Mouse (Mus musculus): ENCODE results near the gene Pi4ka. TPM values are rescaled to one million over a fixed set of nuclear protein-coding genes. Genes with fewer than 3 reads are reported as not detected.
A peak's percentile ranks its signal among the peaks of the same experiment; 100 is the strongest.

The Pi4ka gene
- total RNA-seq, 4 experiments from 2014 or later, result 54.5 to 60.8 (median 58.6) TPM

GRCm38 (mm10) chr16:17336089-17336488 is 70.0 kb downstream of the Pi4ka start:
- no peak for DNase-seq (ENCODE audit: low spot score)

- no peak for DNase-seq (ENCODE audit: low spot score)
These were observed 71.5 kb downstream of the Pi4ka start for GRCm38 (mm10) chr16:17334574-17334973.

DNA sequence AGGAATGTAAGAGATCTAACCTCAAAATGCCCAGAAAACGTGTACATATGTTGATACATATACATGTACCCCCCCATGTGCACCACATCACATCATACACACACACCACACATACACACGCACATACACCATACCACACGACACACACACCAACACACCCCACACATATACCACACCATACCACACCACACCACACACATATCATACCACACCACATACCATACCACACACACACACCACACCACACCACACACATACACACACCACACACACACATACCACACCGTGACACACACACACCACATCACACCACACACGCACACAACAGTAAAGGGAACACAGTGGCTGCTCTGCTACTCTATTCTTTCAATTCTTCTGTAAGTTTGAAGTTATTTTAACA is 74.3 kb downstream of the Pi4ka start:
- no peak for DNase-seq (ENCODE audit: low spot score)

- DNase-seq (ENCODE audit: low spot score), result no peak
These were observed 75.0 kb downstream of the Pi4ka start, which contains the start of gene Serpind1 for GRCm38 (mm10) chr16:17331116-17331515. Gene Serpind1 (plus strand): TSS chr16:17331371.

DNA sequence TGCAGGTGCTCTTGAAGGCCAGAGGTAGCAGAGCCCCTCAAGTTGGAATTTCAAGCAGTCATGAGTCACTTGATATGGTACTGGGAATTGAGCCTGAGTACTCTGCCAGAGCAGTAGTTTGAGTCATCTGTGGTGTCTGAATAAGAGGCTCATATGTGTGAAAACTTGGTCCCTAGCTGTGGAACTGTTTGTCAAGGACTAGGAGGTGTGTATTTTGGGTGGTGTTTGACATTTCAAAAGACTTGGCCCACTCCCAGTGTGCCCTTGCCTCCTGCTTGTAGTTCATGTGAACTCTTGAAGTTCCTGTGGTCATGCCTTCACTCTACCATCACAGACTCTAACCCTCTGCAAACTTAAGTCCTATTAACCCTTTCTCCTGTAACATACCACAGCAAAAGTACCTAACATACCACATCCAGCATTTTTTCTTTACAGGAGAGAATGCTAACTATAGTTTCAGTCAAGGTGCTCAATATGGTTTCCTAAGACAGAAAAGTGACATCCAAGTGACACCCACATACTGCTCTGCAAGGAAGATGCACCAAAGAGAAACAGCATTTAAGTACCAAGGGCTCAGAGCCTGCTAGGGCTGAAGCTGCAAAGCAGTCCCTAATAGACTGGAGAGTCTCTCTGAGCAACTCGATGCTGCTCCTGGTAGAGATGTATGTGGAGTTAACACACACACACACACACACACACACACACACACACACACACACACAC is 76.1 kb downstream of the Pi4ka start:
- no peak for DNase-seq (ENCODE audit: low spot score)

DNA sequence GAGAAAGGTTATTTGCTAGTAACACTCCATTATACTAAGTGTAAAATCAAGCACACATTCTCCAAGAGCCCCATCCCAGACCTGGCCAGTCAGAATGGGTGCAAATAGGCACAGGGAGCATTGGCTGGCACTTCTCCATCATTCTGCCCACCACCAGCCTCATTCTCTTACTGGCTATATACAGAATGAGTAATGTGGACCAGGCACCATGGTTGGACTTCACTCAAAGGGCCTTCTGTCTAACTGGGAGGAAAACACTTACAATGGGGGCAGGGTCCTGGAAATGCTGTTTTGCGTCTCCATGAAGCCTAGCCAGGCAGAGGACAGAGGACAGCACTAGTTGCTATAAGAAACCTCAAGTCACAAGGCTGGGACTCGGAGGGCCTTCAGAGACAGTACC is 80.0 kb downstream of the Pi4ka start:
- DNase-seq (ENCODE audit: low spot score), result no peak

DNA sequence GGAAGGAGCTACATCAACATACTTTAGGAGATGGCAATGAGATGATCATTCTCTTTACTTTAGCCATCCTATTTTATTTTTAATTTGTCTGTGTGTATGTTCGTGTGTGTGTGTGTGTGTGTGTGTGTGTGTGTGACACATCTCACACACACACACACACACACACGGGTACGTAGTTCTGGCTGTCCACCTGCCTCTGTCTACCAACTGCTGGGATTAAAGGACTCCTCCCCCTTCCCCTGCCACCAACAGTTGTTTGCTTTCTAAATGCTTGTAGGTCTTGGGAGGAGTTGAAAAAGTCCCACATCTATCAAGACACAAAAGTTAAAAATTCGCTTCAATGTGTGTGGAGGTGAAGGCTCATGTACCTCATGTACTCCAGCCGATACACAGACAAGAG is 81.4 kb downstream of the Pi4ka start:
- DNase-seq (ENCODE audit: low spot score), result no peak

DNA sequence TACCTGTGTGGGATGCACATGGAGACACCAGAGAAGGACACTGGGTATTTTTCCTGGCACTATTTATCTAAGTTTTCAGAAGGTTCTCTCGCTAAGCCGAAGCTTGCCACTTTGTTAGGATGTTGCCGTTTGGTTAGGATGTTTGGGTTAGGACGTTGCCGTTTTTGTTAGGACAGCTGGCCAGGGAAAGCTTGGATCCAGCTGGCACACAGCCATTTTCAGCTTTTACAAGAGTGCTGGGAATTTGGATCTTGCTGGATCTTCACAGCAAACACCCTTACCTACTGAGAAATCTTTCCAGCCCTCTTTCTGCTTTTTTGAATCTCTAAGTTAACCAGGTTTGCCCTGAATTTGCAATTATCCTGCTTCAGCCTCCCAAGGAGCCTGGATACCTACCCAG is 84.6 kb downstream of the Pi4ka start:
- no peak for DNase-seq (ENCODE audit: low spot score)

DNA sequence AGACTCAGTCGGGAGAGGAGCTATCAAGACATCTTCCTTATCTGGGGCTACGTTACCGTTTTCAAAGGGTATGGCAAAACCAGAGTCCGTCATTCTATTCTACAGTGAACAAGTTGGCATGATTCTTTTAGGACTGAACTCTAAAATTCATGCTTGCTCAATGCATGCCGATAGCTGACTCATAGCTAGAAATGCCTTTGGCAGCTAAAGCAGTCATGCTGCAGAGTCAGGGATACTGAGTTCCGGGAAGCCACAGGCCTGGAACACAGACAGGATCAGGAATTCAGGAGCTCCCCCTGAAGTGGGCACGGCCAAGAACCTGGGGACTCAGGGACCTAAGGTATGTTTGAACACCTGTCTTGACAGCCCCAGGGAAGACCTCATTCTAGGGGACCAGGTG is 89.6 kb downstream of the Pi4ka start:
- no peak for DNase-seq (ENCODE audit: low spot score)

GRCm38 (mm10) chr16:17312531-17312930 is 93.6 kb downstream of the Pi4ka start:
- no peak for DNase-seq (ENCODE audit: low spot score)

DNA sequence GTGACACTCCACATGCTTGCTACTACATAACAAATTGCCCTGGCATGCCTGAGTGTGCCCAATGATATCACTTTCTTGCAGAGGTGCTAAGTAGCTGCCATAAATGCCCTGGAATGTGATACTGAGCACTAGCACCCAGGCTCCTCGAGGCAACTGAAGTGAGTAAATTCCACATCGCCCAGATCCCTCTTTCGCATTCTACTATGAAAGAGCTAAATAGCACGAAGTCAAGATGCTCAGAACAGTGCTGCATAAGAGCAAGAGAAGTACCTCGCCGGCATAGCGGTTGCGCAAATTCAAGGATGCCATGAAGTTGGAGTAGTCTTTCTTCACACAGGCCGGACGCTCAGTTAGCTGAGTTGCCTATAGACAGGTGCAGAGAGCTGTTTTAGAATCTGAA is 97.1 kb downstream of the Pi4ka start:
- DNase-seq (ENCODE audit: low spot score), result no peak

GRCm38 (mm10) chr16:17307461-17307860 is 98.7 kb downstream of the Pi4ka start:
- no peak for DNase-seq (ENCODE audit: low spot score)

GRCm38 (mm10) chr16:17303521-17304245 is 102.4 kb downstream of the Pi4ka start:
- DNase-seq (ENCODE audit: low spot score), result no peak

DNA sequence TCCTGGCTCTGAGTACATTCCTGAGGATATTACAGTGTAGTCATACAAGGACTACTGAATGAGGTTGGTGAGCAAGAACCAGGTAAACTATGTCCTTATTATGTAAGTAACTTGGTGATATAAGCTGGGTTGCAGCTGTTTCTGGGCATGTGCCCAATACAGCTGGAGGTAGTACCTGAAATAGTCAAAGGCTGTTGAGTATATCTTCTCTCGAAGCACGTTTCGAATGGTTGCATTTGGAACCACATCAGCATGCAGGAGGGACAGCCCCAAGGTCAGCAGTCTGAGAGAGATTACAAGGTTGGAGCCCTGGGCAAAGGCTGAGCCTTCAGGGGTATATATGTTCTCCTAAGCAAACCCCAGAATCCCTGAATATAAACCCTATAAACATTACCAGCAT is 105.3 kb downstream of the Pi4ka start:
- DNase-seq (ENCODE audit: low spot score), result no peak

- peak; percentile 52 for DNase-seq (ENCODE audit: low spot score)
These were observed 113.4 kb downstream of the Pi4ka start for GRCm38 (mm10) chr16:17292751-17293150.

DNA sequence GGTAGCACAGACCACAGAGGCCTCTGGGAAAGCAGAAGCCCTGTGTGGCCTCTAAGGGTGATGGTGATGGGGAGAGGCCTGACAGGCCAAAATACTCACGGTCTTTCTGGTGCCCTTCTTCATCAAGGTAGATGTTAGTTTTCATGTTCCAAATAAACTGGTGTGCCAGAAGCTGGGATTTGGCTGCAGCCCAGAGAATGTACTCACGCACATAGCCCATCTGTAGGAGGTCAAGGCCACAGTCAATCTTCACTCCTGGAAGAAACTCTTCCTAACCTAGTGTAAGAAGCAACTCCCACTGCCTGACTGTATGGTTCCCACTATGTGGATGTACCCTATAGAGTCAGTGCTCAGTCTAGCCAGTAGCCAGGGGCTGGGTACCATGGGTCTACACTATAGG is 115.1 kb downstream of the Pi4ka start:
- DNase-seq (ENCODE audit: low spot score), result no peak

DNA sequence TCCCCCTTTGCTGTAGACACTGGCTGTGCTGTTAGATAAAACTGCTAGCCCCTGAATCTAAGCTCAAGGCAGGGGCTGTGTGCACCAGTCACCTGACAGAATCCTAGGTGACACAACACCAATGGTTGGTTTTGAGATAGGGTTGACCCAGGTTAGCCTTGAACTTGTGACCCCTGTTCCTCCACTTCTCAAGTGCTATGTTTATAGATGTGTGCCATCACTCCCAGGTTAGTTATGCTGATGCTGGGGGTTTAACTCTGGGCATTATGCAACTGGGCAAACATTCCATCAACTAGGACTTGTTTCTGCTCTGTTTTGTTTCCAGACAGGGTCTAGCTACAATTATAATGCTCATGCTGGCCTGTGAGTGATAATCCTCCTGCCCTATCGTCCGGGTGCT is 119.0 kb downstream of the Pi4ka start:
- no peak for DNase-seq (ENCODE audit: low spot score)

DNA sequence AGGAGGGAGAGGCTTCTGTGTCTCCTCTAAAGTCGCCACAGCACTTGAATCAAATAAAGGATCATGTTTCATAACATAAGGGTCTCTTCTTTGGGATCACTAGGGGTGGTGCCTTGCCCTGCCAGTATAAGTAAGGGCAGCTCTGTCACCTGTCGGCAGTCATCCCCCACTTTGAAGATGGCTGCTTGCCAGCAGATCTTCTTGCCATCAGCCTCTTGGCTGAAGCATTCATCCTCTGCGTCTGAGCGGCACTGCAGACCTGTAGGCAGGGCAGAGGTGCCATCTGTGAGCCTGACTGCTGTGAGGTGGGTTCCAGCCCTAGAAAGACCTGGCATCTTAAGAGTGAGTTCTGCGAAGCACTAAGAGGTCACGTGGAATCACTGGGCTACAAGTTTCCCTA is 123.0 kb downstream of the Pi4ka start:
- DNase-seq (ENCODE audit: low spot score), result no peak

GRCm38 (mm10) chr16:17280471-17280870 is 125.6 kb downstream of the Pi4ka start:
- no peak for DNase-seq (ENCODE audit: low spot score)

DNA sequence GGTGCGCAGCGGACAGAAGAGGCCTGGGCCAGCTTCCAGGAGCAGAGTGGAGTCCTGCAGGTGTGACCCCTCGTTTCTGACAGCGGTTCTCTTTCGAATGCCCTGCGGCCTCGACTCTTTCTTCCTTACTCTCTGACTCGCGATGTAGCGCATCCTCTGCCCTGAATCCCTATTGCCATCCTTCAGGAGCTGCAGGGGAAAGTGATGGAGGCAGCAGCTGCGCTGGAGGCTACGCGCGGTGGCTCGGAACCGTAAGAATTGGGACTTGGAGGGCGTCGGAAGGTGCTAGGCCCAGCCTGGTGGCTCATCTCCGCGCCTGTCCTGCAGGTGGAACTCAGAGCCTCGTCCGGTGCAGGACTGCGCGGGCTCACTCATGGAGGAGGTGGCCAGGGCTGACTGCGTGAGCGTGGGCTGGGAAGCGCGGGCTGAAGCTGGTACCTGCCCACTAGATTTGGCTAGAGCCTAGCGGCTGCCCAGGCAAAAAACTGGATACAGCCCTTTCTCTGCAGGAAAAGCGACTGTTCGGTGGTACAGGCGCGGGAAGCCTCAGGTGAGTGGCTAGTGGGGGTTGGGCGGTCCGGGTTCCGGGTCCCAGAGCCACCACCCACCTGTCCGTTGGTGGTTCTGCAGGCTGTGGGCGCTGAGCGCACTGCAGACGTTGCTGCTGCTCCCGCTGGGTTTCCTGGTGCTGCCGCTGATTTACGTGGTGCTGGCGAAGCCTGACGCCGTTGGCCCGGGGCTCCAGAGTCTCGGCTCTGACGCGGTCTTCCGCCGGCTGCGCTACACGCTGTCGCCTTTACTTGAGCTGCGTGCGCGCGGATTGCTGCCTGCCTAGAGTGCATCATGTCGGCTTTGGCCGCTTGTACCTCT is 128.5 kb downstream of the Pi4ka start:
- no peak for DNase-seq (ENCODE audit: low spot score)

- peak; percentile 93 for DNase-seq (ENCODE audit: low spot score)
These were observed 129.7 kb downstream of the Pi4ka start for GRCm38 (mm10) chr16:17276164-17277151.
